8 mouse cellular contexts compared by ENCODE assay signal in the genomic region with DNA sequence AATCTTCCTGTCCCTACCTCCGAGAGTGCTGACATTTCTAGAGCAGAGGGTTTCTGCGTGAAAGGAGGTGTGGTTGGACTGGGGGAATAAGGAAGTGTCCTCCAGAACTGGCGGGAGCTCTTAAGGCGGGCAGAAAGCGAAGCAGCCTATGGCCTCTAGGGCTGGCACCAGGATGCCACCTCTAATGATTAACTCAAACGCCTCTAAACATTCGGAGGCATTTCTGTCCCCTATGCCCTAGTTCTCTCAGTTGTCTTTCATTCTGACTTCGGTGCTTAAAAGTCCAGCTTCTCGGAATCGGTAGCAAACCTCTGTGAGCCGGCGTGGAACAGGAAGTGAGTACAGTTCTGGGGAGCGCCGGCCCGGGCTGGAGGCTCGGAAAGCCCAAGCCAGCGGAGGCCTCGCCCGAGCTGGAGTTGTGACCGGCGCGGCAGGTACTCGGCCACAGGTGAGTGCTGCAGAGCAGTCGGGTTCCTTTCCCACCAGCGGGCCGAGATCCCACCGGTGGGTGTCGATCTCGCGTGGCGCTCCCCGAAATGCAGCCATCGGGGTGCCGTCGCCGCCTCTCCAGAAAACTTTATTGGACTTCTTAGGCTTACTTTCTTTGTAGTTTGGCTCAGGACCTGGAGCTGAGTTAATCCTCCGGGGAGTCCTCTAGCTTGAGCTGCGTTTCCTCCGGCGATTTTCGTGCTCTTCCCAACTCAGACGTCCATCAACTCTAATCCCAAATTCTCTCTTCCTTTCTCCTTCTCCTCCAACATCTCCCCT. TPM values are rescaled to one million over a fixed set of nuclear protein-coding genes. Genes with fewer than 3 reads are reported as not detected.
DNase-seq lines count a peak whose midpoint lies in the region; ATAC-seq and TF ChIP-seq lines count a peak whose summit lies in the region.

Casp8 (plus strand) TSS at position 84 of the 768 bp plus-strand sequence.

- peak within 1 kb of the TSS; percentile 69 to 80 (median 73) for H3K4me3 ChIP-seq in CH12.LX (replicated peaks in 1 of 3; ENCODE audit: low read depth in 2 of 3, low read length in 2 of 3, poor library complexity in 1 of 3)
- H3K4me3 ChIP-seq in forebrain, embryonic 11.5 days (ENCODE audit: low read depth, low read length), result peak within 1 kb of the TSS; percentile 48
- peak within 1 kb of the TSS; percentile 49 for H3K4me3 ChIP-seq in limb, embryonic 12.5 days (replicated peaks)
- H3K4me3 ChIP-seq in midbrain, embryonic 13.5 days (replicated peaks), result peak within 1 kb of the TSS; percentile 46
- H3K4me3 ChIP-seq in stomach, embryonic 15.5 days (replicated peaks), result peak within 1 kb of the TSS; percentile 52

- no peaks in the 10 kb centered on the region for H3K27me3 ChIP-seq in CH12.LX (replicated peaks)
- H3K27me3 ChIP-seq in forebrain, embryonic 11.5 days (ENCODE audit: control insufficient read depth, insufficient read depth, low read length), result no peaks in the 10 kb centered on the region
- H3K27me3 ChIP-seq in limb, embryonic 12.5 days, result no peaks in the 10 kb centered on the region
- H3K27me3 ChIP-seq in midbrain, embryonic 13.5 days, result peaks cover 7% of the 10 kb centered on the region; the same call in 1 of the 2 replicates
- H3K27me3 ChIP-seq in stomach, embryonic 15.5 days (replicated peaks), result no peaks in the 10 kb centered on the region

- H3K9ac ChIP-seq in CH12.LX (ENCODE audit: insufficient read depth, low read depth), result peak within 1 kb of the TSS; percentile 77
- H3K9ac ChIP-seq in forebrain, embryonic 11.5 days (ENCODE audit: low read length), result peak within 1 kb of the TSS; percentile 63
- peak within 1 kb of the TSS; percentile 59 for H3K9ac ChIP-seq in limb, embryonic 12.5 days (replicated peaks)
- peak within 1 kb of the TSS; percentile 61 for H3K9ac ChIP-seq in midbrain, embryonic 13.5 days (replicated peaks)
- peak within 1 kb of the TSS; percentile 59 for H3K9ac ChIP-seq in stomach, embryonic 15.5 days

- ATAC-seq in forebrain, embryonic 11.5 days (replicated peaks; ENCODE audit: low FRiP score), result 0 out of 2 replicates have a peak, but pooled peaks have one; percentile 33
- peak; percentile 91 to 96 for ATAC-seq in hematopoietic stem cell, adult 5-6 weeks (replicated peaks in 1 of 2; ENCODE audit: insufficient read depth in 1 of 2, low FRiP score in 2 of 2, low TSS enrichment in 1 of 2, low read depth in 1 of 2, poor library complexity in 2 of 2, severe bottlenecking in 2 of 2)
- 0 out of 2 replicates have a peak, but pooled peaks have one; percentile 31 for ATAC-seq in limb, embryonic 12.5 days (ENCODE audit: insufficient number of reproducible peaks, insufficient read depth, low FRiP score, low TSS enrichment, low read depth)
- ATAC-seq in midbrain, embryonic 13.5 days, result peak; percentile 55; the same call in 1 of the 2 replicates
- ATAC-seq in stomach, embryonic 15.5 days (ENCODE audit: insufficient read depth, low FRiP score, low read depth), result peak; percentile 91

- peaks cover 35% of the 10 kb centered on the region for H3K79me2 ChIP-seq in CH12.LX (replicated peaks; ENCODE audit: control insufficient read depth, extremely low read depth, insufficient read depth, poor library complexity, severe bottlenecking)

- TF ChIP-seq EP300 in CH12.LX (IDR thresholded peaks at IDR 0.05; ENCODE audit: low read length), result no peak

- in situ Hi-C loops in CH12.LX (cut with MboI; ENCODE audit: low pct_ligation_motif_present, low pct_unique_long_range_greater_than_20kb, low sequenced_read_pairs), result loop anchor here (25.0 kb wide), 1 partner anchor 442 kb away; the partner anchor contains the start of gene Als2

- intact Hi-C loops in left cerebral cortex, postnatal 14 days (cut with DNase I), result no loop called here

- WGBS in forebrain, embryonic 11.5 days, result under 1% methylated on average over 42 of the region's 42 CpGs
- WGBS in limb, embryonic 12.5 days, result under 1% methylated on average over 42 of the region's 42 CpGs
- WGBS in midbrain, embryonic 13.5 days, result 1% methylated on average over 42 of the region's 42 CpGs
- WGBS in stomach, embryonic 15.5 days, result under 1% methylated on average over 42 of the region's 42 CpGs

- peaks cover 0 to 15% of the 10 kb centered on the region in 2 experiments; a peak in 2 of 4 replicates for H3K4me1 ChIP-seq in CH12.LX (ENCODE audit: control insufficient read depth in 1 of 2, insufficient read depth in 2 of 2)
- 0 out of 2 replicates have a peak, but pooled peaks cover 2% of the 10 kb centered on the region for H3K4me1 ChIP-seq in forebrain, embryonic 11.5 days (replicated peaks; ENCODE audit: control insufficient read depth, insufficient read depth, low read length)
- peaks cover 6% of the 10 kb centered on the region; the same call in 1 of the 2 replicates for H3K4me1 ChIP-seq in limb, embryonic 12.5 days (replicated peaks)
- H3K4me1 ChIP-seq in midbrain, embryonic 13.5 days (replicated peaks), result peaks cover 12% of the 10 kb centered on the region
- no peaks in the 10 kb centered on the region for H3K4me1 ChIP-seq in stomach, embryonic 15.5 days

- H3K36me3 ChIP-seq in CH12.LX (replicated peaks in 1 of 2; ENCODE audit: control insufficient read depth in 1 of 2, insufficient read depth in 1 of 2, low read length in 1 of 2), result peaks cover 10 to 20% of the 10 kb centered on the region in 2 experiments
- no peaks in the 10 kb centered on the region for H3K36me3 ChIP-seq in forebrain, embryonic 11.5 days (ENCODE audit: control insufficient read depth, insufficient read depth, low read length)
- peaks cover 7% of the 10 kb centered on the region; the same call in 1 of the 2 replicates for H3K36me3 ChIP-seq in limb, embryonic 12.5 days
- no peaks in the 10 kb centered on the region for H3K36me3 ChIP-seq in midbrain, embryonic 13.5 days
- H3K36me3 ChIP-seq in stomach, embryonic 15.5 days, result 0 out of 2 replicates have a peak, but pooled peaks cover 2% of the 10 kb centered on the region

- peak; percentile 87 for TF ChIP-seq POLR2A in CH12.LX (IDR thresholded peaks at IDR 0.05; ENCODE audit: low read depth, low read length)

- dilution Hi-C loops in CH12.LX (cut with MboI; ENCODE audit: extremely low pct_ligation_motif_present, extremely low pct_unique_long_range_greater_than_20kb, low sequenced_read_pairs), result no loop called here

- H3K27ac ChIP-seq in CH12.LX (ENCODE audit: insufficient read depth, low read depth), result peak within 1 kb of the TSS; percentile 70
- H3K27ac ChIP-seq in forebrain, embryonic 11.5 days (ENCODE audit: low read depth, low read length), result no peak within 1 kb of the TSS
- H3K27ac ChIP-seq in limb, embryonic 12.5 days, result peak within 1 kb of the TSS; percentile 57
- no peak within 1 kb of the TSS for H3K27ac ChIP-seq in midbrain, embryonic 13.5 days
- peak within 1 kb of the TSS; percentile 88 for H3K27ac ChIP-seq in stomach, embryonic 15.5 days

- no peak for TF ChIP-seq CTCF in CH12.LX (conservative IDR thresholded peaks at IDR 0.05 in 1 of 2, IDR thresholded peaks at IDR 0.05 in 1 of 2; ENCODE audit: low read depth in 2 of 2, low read length in 2 of 2)

- H3K9me3 ChIP-seq in CH12.LX (replicated peaks; ENCODE audit: low read length), result peaks cover 5% of the 10 kb centered on the region
- no peaks in the 10 kb centered on the region; the same call in 1 of the 2 replicates for H3K9me3 ChIP-seq in forebrain, embryonic 11.5 days (ENCODE audit: control insufficient read depth, low read length)
- peaks cover 4% of the 10 kb centered on the region; the same call in 1 of the 2 replicates for H3K9me3 ChIP-seq in limb, embryonic 12.5 days
- no peaks in the 10 kb centered on the region for H3K9me3 ChIP-seq in midbrain, embryonic 13.5 days
- no peaks in the 10 kb centered on the region for H3K9me3 ChIP-seq in stomach, embryonic 15.5 days

- H3K4me2 ChIP-seq in CH12.LX (ENCODE audit: insufficient read depth, low read depth, poor library complexity, severe bottlenecking), result peak within 1 kb of the TSS; percentile 99
- peak within 1 kb of the TSS; percentile 80 for H3K4me2 ChIP-seq in forebrain, embryonic 11.5 days (ENCODE audit: low read depth, low read length, severe bottlenecking)
- peak within 1 kb of the TSS; percentile 64 for H3K4me2 ChIP-seq in limb, embryonic 12.5 days
- peak within 1 kb of the TSS; percentile 79 for H3K4me2 ChIP-seq in midbrain, embryonic 13.5 days (replicated peaks)
- peak within 1 kb of the TSS; percentile 78 for H3K4me2 ChIP-seq in stomach, embryonic 15.5 days

- TF ChIP-seq RAD21 in CH12.LX (IDR thresholded peaks at IDR 0.05; ENCODE audit: low read depth, low read length), result no peak

- DNase-seq in CH12.LX (ENCODE audit: extremely low read depth), result peak; percentile 81
- peak; percentile 75 for DNase-seq in adrenal gland, postnatal 14 days
- DNase-seq in forebrain, embryonic 11.5 days (ENCODE audit: low spot score), result peak; percentile 69
- DNase-seq in left cerebral cortex, postnatal 14 days (ENCODE audit: low spot score in 2 of 2), result no peak

TF ChIP-seq in CH12.LX, 34 proteins besides CTCF, POLR2A, EP300 and RAD21 (continues in another document):
- TF ChIP-seq MXI1 (IDR thresholded peaks at IDR 0.05; ENCODE audit: low read depth, low read length) (peak; percentile 33; the same call in 1 of the 2 replicates), KAT2A (IDR thresholded peaks at IDR 0.05; ENCODE audit: insufficient replicate concordance, low read length) (no peak), SMC3 (IDR thresholded peaks at IDR 0.05; ENCODE audit: low read depth, low read length) (no peak), MYC (IDR thresholded peaks at IDR 0.05; ENCODE audit: low read depth, low read length) (0 out of 2 replicates have a peak, but pooled peaks have one; percentile 31), TCF12 (IDR thresholded peaks at IDR 0.05; ENCODE audit: low read depth, low read length) (peak; percentile 11; the same call in 1 of the 2 replicates), RCOR1 (conservative IDR thresholded peaks at IDR 0.05; ENCODE audit: low read depth, low read length) (no peak), TBP (conservative IDR thresholded peaks at IDR 0.05; ENCODE audit: low read depth, low read length) (peak; percentile 89), JUN (IDR thresholded peaks at IDR 0.05; ENCODE audit: insufficient read depth, low read depth, low read length) (no peak), NRF1 (IDR thresholded peaks at IDR 0.05; ENCODE audit: low read depth, low read length) (0 out of 2 replicates have a peak, but pooled peaks have one; percentile 7), UBTF (IDR thresholded peaks at IDR 0.05; ENCODE audit: low read depth, low read length) (peak; percentile 90; the same call in 1 of the 2 replicates)

RNA-seq across cellular contexts. Expression of gene Casp8, which starts in this region (rescaled TPM):
- total RNA-seq in CH12.LX (2012; rRNA removed) (36.2 and 42.6 TPM in 2 replicates), CH12.LX (2014; rRNA removed) (59.3 and 69.9 TPM in 2 replicates)
- polyA plus RNA-seq in CH12.LX (2012; ENCODE audit: insufficient read length, low read depth), result 53.3 and 64.9 TPM in 2 replicates
- total RNA-seq in adrenal gland, postnatal 14 days (2021), result 20.2 and 25.4 TPM in 2 replicates
- polyA plus RNA-seq in forebrain, embryonic 11.5 days (2014; fragmentation: Nextera tagmentation; extraction: Ambion mirVana), result 11.9 and 12.6 TPM in 2 replicates
- 145 and 152 TPM in 2 replicates for total RNA-seq in hematopoietic stem cell, adult 5-6 weeks (2017)
- 20.1 and 22.0 TPM in 2 replicates for polyA plus RNA-seq in limb, embryonic 12.5 days (2016; fragmentation: Nextera tagmentation; extraction: Ambion mirVana)
- 5.4 and 6.7 TPM in 2 replicates for polyA plus RNA-seq in midbrain, embryonic 13.5 days (2015; fragmentation: Nextera tagmentation; extraction: Ambion mirVana)
- polyA plus RNA-seq in stomach, embryonic 15.5 days (2015; fragmentation: Nextera tagmentation; extraction: Ambion mirVana), result 41.8 and 45.1 TPM in 2 replicates
- 1 to 10 TPM; 4.2 to 4.7 TPM for total RNA-seq in left cerebral cortex, postnatal 14 days (2021)

Comparison
In these comparisons a context has a peak if more than half of its experiments do, and no peak if none do; other contexts are left out.
1. DNase-seq: peak in CH12.LX (single experiment), adrenal gland, postnatal 14 days (single experiment) and forebrain, embryonic 11.5 days (single experiment); none in left cerebral cortex, postnatal 14 days (0 of 2).
2. H3K27ac ChIP-seq: peak in CH12.LX (single experiment), limb, embryonic 12.5 days (single experiment) and stomach, embryonic 15.5 days (single experiment); none in forebrain, embryonic 11.5 days (single experiment) and midbrain, embryonic 13.5 days (single experiment).
3. ATAC-seq: peak in every context shown above with its lines; median percentile 94 in hematopoietic stem cell, adult 5-6 weeks; 91 in stomach, embryonic 15.5 days; 55 in midbrain, embryonic 13.5 days; 33 in forebrain, embryonic 11.5 days; 31 in limb, embryonic 12.5 days.
4. Peak in every context shown above with its lines, with median percentiles within 50 percentile points of each other: H3K4me2 ChIP-seq, H3K4me3 ChIP-seq and H3K9ac ChIP-seq.